Comparison of ENCODE assay signal across 8 mouse cellular contexts in genomic region chr17:78912861-78913281, GRCm38 (mm10). TPM values are rescaled to one million over a fixed set of nuclear protein-coding genes. Genes with fewer than 3 reads are reported as not detected.
A peak's percentile ranks its signal among the peaks of the same experiment; 100 is the strongest.
DNase-seq lines count a peak whose midpoint lies in the region; ATAC-seq and TF ChIP-seq lines count a peak whose summit lies in the region.

No protein-coding gene starts in this region.

- intact Hi-C loops in left cerebral cortex, adult 2 months (cut with DNase I) = no loop called here

- DNase-seq in left cerebral cortex, adult 2 months (ENCODE audit: extremely low spot score in 1 of 2, low spot score in 2 of 2) = no peak
- DNase-seq in left cerebral cortex, adult 8-10 months (ENCODE audit: low spot score in 2 of 2) = no peak
- DNase-seq in brain, embryonic 18.5 days (ENCODE audit: low read depth, low spot score) = peak; percentile 42
- DNase-seq in kidney, postnatal 4 days = peak; percentile 44 to 57
- DNase-seq in midbrain, embryonic 14.5 days = peak; percentile 72
- no peak for DNase-seq in MN1 (ENCODE audit: low spot score)

- H3K27me3 ChIP-seq in midbrain, embryonic 14.5 days (ENCODE audit: control insufficient read depth, insufficient read depth, low read length) = no peaks in the 10 kb centered on the region

- no peaks in the 10 kb centered on the region for H3K9me3 ChIP-seq in midbrain, embryonic 14.5 days (ENCODE audit: control insufficient read depth, low read length)

- 29% methylated on average over 6 of the region's 6 CpGs for WGBS in midbrain, embryonic 14.5 days

- peak overlapping the region; percentile 39 for H3K4me3 ChIP-seq in left cerebral cortex, adult 2 months
- H3K4me3 ChIP-seq in embryonic fibroblast, embryonic 13.5 days (ENCODE audit: insufficient read depth, low read length) = peak overlapping the region; percentile 22
- peak overlapping the region; percentile 36 for H3K4me3 ChIP-seq in midbrain, embryonic 14.5 days (replicated peaks; ENCODE audit: low read depth, low read length)

- H3K4me1 ChIP-seq in embryonic fibroblast, embryonic 13.5 days (ENCODE audit: control insufficient read depth, insufficient read depth, low read length) = no peaks in the 10 kb centered on the region
- peaks cover 13% of the 10 kb centered on the region for H3K4me1 ChIP-seq in midbrain, embryonic 14.5 days (ENCODE audit: control insufficient read depth, insufficient read depth, low read length)

- H3K4me2 ChIP-seq in midbrain, embryonic 14.5 days (ENCODE audit: low read length) = peak overlapping the region; percentile 54

- no peak overlapping the region for H3K27ac ChIP-seq in left cerebral cortex, adult 2 months
- no peak overlapping the region for H3K27ac ChIP-seq in embryonic fibroblast, embryonic 13.5 days (ENCODE audit: insufficient read depth, low read length)
- 0 out of 2 replicates have a peak overlapping the region, but pooled peaks have one; percentile 32 for H3K27ac ChIP-seq in midbrain, embryonic 14.5 days (replicated peaks; ENCODE audit: low read depth, low read length)

- TF ChIP-seq POLR2A in embryonic fibroblast, embryonic 13.5 days (IDR thresholded peaks at IDR 0.05; ENCODE audit: low read depth, low read length) = 0 out of 2 replicates have a peak, but pooled peaks have one; percentile 16

- TF ChIP-seq CTCF in left cerebral cortex, adult 2 months (IDR thresholded peaks at IDR 0.05) = no peak
- TF ChIP-seq CTCF in embryonic fibroblast, embryonic 13.5 days (IDR thresholded peaks at IDR 0.05; ENCODE audit: borderline replicate concordance, insufficient read depth, low read length) = no peak

- ATAC-seq in midbrain, embryonic 14.5 days (ENCODE audit: low FRiP score, low TSS enrichment) = peak; percentile 46; the same call in 1 of the 2 replicates
- ATAC-seq in monocyte, adult 5-6 weeks (replicated peaks; ENCODE audit: insufficient number of reproducible peaks, low FRiP score, low TSS enrichment, poor library complexity, severe bottlenecking) = no peak

- H3K36me3 ChIP-seq in midbrain, embryonic 14.5 days (ENCODE audit: control insufficient read depth, insufficient read depth, low read length) = 0 out of 2 replicates have a peak, but pooled peaks cover under 1% of the 10 kb centered on the region

- no peak overlapping the region for H3K9ac ChIP-seq in midbrain, embryonic 14.5 days (replicated peaks; ENCODE audit: low read length)

RNA-seq across cellular contexts. Expression of gene Cebpzos, which starts 3.4 kb away (rescaled TPM):
- total RNA-seq in left cerebral cortex, adult 2 months (2021) = 10 to 100 TPM; 25.3 to 28.9 TPM
- total RNA-seq in left cerebral cortex, adult 8-10 months (2022) = 10 to 100 TPM; 24.4 to 31.5 (median 28.3) TPM
- 26.3 and 30.8 TPM in 2 replicates for polyA plus RNA-seq in embryonic fibroblast, embryonic 13.5 days (2011; ENCODE audit: insufficient read length, low read depth, missing spikeins)
- polyA plus RNA-seq in midbrain, embryonic 14.5 days (2014; fragmentation: Nextera tagmentation; extraction: Ambion mirVana) = 116 TPM in 2 replicates
- 44.9 to 54.5 TPM (median 46.9 TPM) in 3 replicates for total RNA-seq in monocyte, adult 5-6 weeks (2017)

RNA-seq across cellular contexts. Expression of gene Sult6b1, which starts 6.1 kb away (rescaled TPM):
- total RNA-seq in left cerebral cortex, adult 2 months (2021) = under 1 TPM in 1 of 2 experiments, not detected in 1; 0.79 TPM
- total RNA-seq in left cerebral cortex, adult 8-10 months (2022) = under 1 TPM in 2 of 4 experiments, not detected in 2; 0.46 to 0.68 TPM
- not detected in 2 replicates for polyA plus RNA-seq in embryonic fibroblast, embryonic 13.5 days (2011; ENCODE audit: insufficient read length, low read depth, missing spikeins)
- not detected in 2 replicates for polyA plus RNA-seq in midbrain, embryonic 14.5 days (2014; fragmentation: Nextera tagmentation; extraction: Ambion mirVana)
- not detected in 3 replicates for total RNA-seq in monocyte, adult 5-6 weeks (2017)

RNA-seq across cellular contexts. Expression of gene Cebpz, which starts 24.0 kb away (rescaled TPM):
- total RNA-seq in left cerebral cortex, adult 2 months (2021) = 10 to 100 TPM; 32.9 to 34.0 TPM
- total RNA-seq in left cerebral cortex, adult 8-10 months (2022) = 10 to 100 TPM; 30.0 to 33.4 (median 31.0) TPM
- 40.3 and 44.0 TPM in 2 replicates for polyA plus RNA-seq in embryonic fibroblast, embryonic 13.5 days (2011; ENCODE audit: insufficient read length, low read depth, missing spikeins)
- 48.8 and 53.4 TPM in 2 replicates for polyA plus RNA-seq in midbrain, embryonic 14.5 days (2014; fragmentation: Nextera tagmentation; extraction: Ambion mirVana)
- total RNA-seq in monocyte, adult 5-6 weeks (2017) = 139 to 178 TPM (median 141 TPM) in 3 replicates

RNA-seq across cellular contexts. Expression of gene Ndufaf7, which starts 24.1 kb away (rescaled TPM):
- 10 to 100 TPM; 56.2 to 60.6 TPM for total RNA-seq in left cerebral cortex, adult 2 months (2021)
- 10 to 100 TPM; 47.1 to 57.8 (median 51.7) TPM for total RNA-seq in left cerebral cortex, adult 8-10 months (2022)
- polyA plus RNA-seq in embryonic fibroblast, embryonic 13.5 days (2011; ENCODE audit: insufficient read length, low read depth, missing spikeins) = 40.1 and 44.1 TPM in 2 replicates
- 54.3 and 58.9 TPM in 2 replicates for polyA plus RNA-seq in midbrain, embryonic 14.5 days (2014; fragmentation: Nextera tagmentation; extraction: Ambion mirVana)
- 40.7 to 61.7 TPM (median 53.5 TPM) in 3 replicates for total RNA-seq in monocyte, adult 5-6 weeks (2017)

RNA-seq across cellular contexts. Expression of gene Eif2ak2, which starts 30.5 kb away (rescaled TPM):
- 1 to 10 TPM; 4.6 to 5.5 TPM for total RNA-seq in left cerebral cortex, adult 2 months (2021)
- 10 to 100 TPM in 1 of 4 experiments, 1 to 10 TPM in 3; 5.8 to 13.6 (median 8.0) TPM for total RNA-seq in left cerebral cortex, adult 8-10 months (2022)
- 43.8 and 51.7 TPM in 2 replicates for polyA plus RNA-seq in embryonic fibroblast, embryonic 13.5 days (2011; ENCODE audit: insufficient read length, low read depth, missing spikeins)
- 2.6 and 5.0 TPM in 2 replicates for polyA plus RNA-seq in midbrain, embryonic 14.5 days (2014; fragmentation: Nextera tagmentation; extraction: Ambion mirVana)
- 20.6 to 56.7 TPM (median 46.8 TPM) in 3 replicates for total RNA-seq in monocyte, adult 5-6 weeks (2017)

Comparison
In these comparisons a context has a peak if more than half of its experiments do, and no peak if none do; other contexts are left out.
1. DNase-seq: peak in brain, embryonic 18.5 days (single experiment), kidney, postnatal 4 days (2 of 2) and midbrain, embryonic 14.5 days (single experiment); none in left cerebral cortex, adult 2 months (0 of 2), left cerebral cortex, adult 8-10 months (0 of 2) and MN1 (single experiment).
2. Peak in every context shown above with its lines, with median percentiles within 50 percentile points of each other: H3K4me3 ChIP-seq.